Mouse (Mus musculus) hindbrain, postnatal 0 days (tissue): Measurements from ENCODE around the gene Rabep1. TPM values are rescaled to one million over a fixed set of nuclear protein-coding genes. Genes with fewer than 3 reads are reported as not detected.
A peak's percentile ranks its signal among the peaks of the same experiment; 100 is the strongest.
"Not testable (repeated sequence)": the region's sequence is repeated elsewhere in the genome, so short reads cannot be mapped to it uniquely, and the experiment has no call there.

Experiments used
- ATAC-seq: fragments of 200-750 bp; cut with Nextera tagmentation; 2 replicates; pipeline ENCODE4 v1.8.0; 2017; ENCODE audit warnings: mild to moderate bottlenecking, moderate TSS enrichment, moderate library complexity
- DNase-seq: peaks from one replicate; pipeline ENCODE4 v3.0.0-alpha.2; 2015; ENCODE audit warnings: low spot score
- H3K27ac ChIP-seq: fragments of 300-500 bp; sonication (generic); 2 replicates; pipeline ENCODE4 v1.5.1; 2014; ENCODE audit warnings: mild to moderate bottlenecking
- H3K27me3 ChIP-seq: fragments of 300-500 bp; sonication (generic); 2 replicates; pipeline ENCODE4 v1.6.1; 2014; ENCODE audit warnings: low read length, mixed read lengths; ENCODE audit not compliant: insufficient read depth
- H3K36me3 ChIP-seq: fragments of 300-500 bp; sonication (generic); 2 replicates; pipeline ENCODE4 v1.6.1; 2014; ENCODE audit warnings: low read length, mixed read lengths; ENCODE audit not compliant: insufficient read depth
- H3K4me1 ChIP-seq: fragments of 300-500 bp; sonication (generic); 2 replicates; pipeline ENCODE4 v1.6.1; 2014; ENCODE audit warnings: antibody characterized with exemption, low read length, mixed read lengths; ENCODE audit not compliant: insufficient read depth
- H3K4me2 ChIP-seq: fragments of 300-500 bp; sonication (generic); 2 replicates; pipeline ENCODE4 v1.6.1; 2014; ENCODE audit warnings: low read depth, mild to moderate bottlenecking, low read length, moderate library complexity, mixed read lengths
- H3K4me3 ChIP-seq: fragments of 300-500 bp; sonication (generic); 2 replicates; pipeline ENCODE4 v1.5.1; 2014; ENCODE audit warnings: low read length
- H3K9ac ChIP-seq: fragments of 300-500 bp; sonication (generic); replicated peaks from 2 replicates; pipeline ENCODE4 v1.6.1; 2014; ENCODE audit warnings: mild to moderate bottlenecking, low read length, moderate library complexity, mixed read lengths
- H3K9me3 ChIP-seq: fragments of 300-500 bp; sonication (generic); 2 replicates; pipeline ENCODE4 v1.6.1; 2016; ENCODE audit warnings: low read length, mixed read lengths
- CTCF ChIP-seq: IDR thresholded peaks from 2 replicates; pipeline ENCODE4 v1.5.1; 2016; ENCODE audit warnings: antibody characterized with exemption, control low read depth, low read depth
- WGBS: fragments of 180-500 bp; shearing (Covaris S2); extraction: QIAGEN DNeasy Blood & Tissue Kit; methylation state at CpG from one replicate; pipeline ENCODE4 v1.1.7; 2014; 5-methylcytosine and 5-hydroxymethylcytosine counted together
- polyA plus RNA-seq: library from polyadenylated mRNA; unstranded; fragments of >200 nt; fragmentation: Nextera tagmentation; extraction: Ambion mirVana; gene quantifications from 2 replicates; pipeline ENCODE4 v1.2.1, GENCODE M21; 2015
- total RNA-seq: library from RNA; depleted of rRNA; stranded (reverse); fragments of >200 nt; gene quantifications from 2 replicates; pipeline ENCODE4 v1.2.3, GENCODE M21; 2014

Rabep1 gene
- total and polyA plus RNA-seq, 2 experiments from 2014 or later: 47.1 to 101 TPM

GRCm38 (mm10) chr11:70843701-70844551 lies 652 bp upstream of the Rabep1 start:
- ATAC-seq: peak; percentile 6; the same call in 1 of the 2 replicates
- peak overlapping the region; percentile 69 for H3K4me3 ChIP-seq
- no peaks in the 10 kb centered on the region for H3K36me3 ChIP-seq
- no peaks in the 10 kb centered on the region for H3K27me3 ChIP-seq
- H3K27ac ChIP-seq: peak overlapping the region; percentile 85
- TF ChIP-seq CTCF: no peak
- WGBS: 18% methylated on average over 12 of the region's 12 CpGs
- peak overlapping the region; percentile 98 for H3K9ac ChIP-seq
- DNase-seq: no peak
- peaks cover 7% of the 10 kb centered on the region; the same call in 1 of the 2 replicates for H3K4me1 ChIP-seq
- peak overlapping the region; percentile 79 for H3K4me2 ChIP-seq
- no peaks in the 10 kb centered on the region for H3K9me3 ChIP-seq

GRCm38 (mm10) chr11:70845457-70845978 lies 940 bp downstream of the Rabep1 start:
- 5% methylated on average over 19 of the region's 19 CpGs for WGBS
- Histone ChIP-seq H3K27ac (peak overlapping the region; percentile 85; the same call in 1 of the 2 replicates), H3K27me3 (no peaks in the 10 kb centered on the region), H3K9ac (peak overlapping the region; percentile 98), H3K4me2 (peak overlapping the region; percentile 79), H3K36me3 (no peaks in the 10 kb centered on the region), H3K4me1 (peaks cover 7% of the 10 kb centered on the region; the same call in 1 of the 2 replicates), H3K4me3 (peak overlapping the region; percentile 69), H3K9me3 (no peaks in the 10 kb centered on the region)
- no peak for TF ChIP-seq CTCF
- DNase-seq (no peak), ATAC-seq (no peak)

GRCm38 (mm10) chr11:70846029-70846428 lies 1.5 kb downstream of the Rabep1 start:
- Histone ChIP-seq H3K36me3 (no peaks in the 10 kb centered on the region), H3K4me3 (peak overlapping the region; percentile 69), H3K27me3 (no peaks in the 10 kb centered on the region), H3K4me1 (peaks cover 7% of the 10 kb centered on the region; the same call in 1 of the 2 replicates), H3K9me3 (no peaks in the 10 kb centered on the region), H3K4me2 (peak overlapping the region; percentile 79), H3K9ac (no peak overlapping the region), H3K27ac (no peak overlapping the region)
- ATAC-seq: no peak
- WGBS: 66% methylated on average over 2 of the region's 2 CpGs
- DNase-seq: no peak
- TF ChIP-seq CTCF: no peak

- H3K9ac ChIP-seq: no peak overlapping the region
- TF ChIP-seq CTCF: no peak
- no peak overlapping the region for H3K4me3 ChIP-seq
- no peaks in the 10 kb centered on the region for H3K9me3 ChIP-seq
- H3K4me1 ChIP-seq: no peaks in the 10 kb centered on the region
- no peak for ATAC-seq
- no peak for DNase-seq
- H3K27me3 ChIP-seq: no peaks in the 10 kb centered on the region
- no peak overlapping the region for H3K4me2 ChIP-seq
- WGBS: 64% methylated on average over 1 of the region's 1 CpGs
- no peak overlapping the region for H3K27ac ChIP-seq
- no peaks in the 10 kb centered on the region for H3K36me3 ChIP-seq
Measured at GRCm38 (mm10) chr11:70860371-70860770, 15.8 kb downstream of the Rabep1 start.

GRCm38 (mm10) chr11:70863204-70863603 lies 18.6 kb downstream of the Rabep1 start:
- H3K27me3 ChIP-seq, H3K27ac ChIP-seq, DNase-seq, H3K4me1 ChIP-seq, H3K9me3 ChIP-seq, H3K36me3 ChIP-seq, H3K4me2 ChIP-seq, H3K9ac ChIP-seq, ATAC-seq, H3K4me3 ChIP-seq: not testable (repeated sequence)
- WGBS: 94% methylated on average over 2 of the region's 2 CpGs

GRCm38 (mm10) chr11:70865223-70865622 lies 20.6 kb downstream of the Rabep1 start:
- Histone ChIP-seq H3K27ac (no peak overlapping the region), H3K4me3 (no peak overlapping the region), H3K36me3 (no peaks in the 10 kb centered on the region), H3K27me3 (no peaks in the 10 kb centered on the region), H3K4me2 (no peak overlapping the region), H3K9me3 (no peaks in the 10 kb centered on the region), H3K9ac (no peak overlapping the region), H3K4me1 (no peaks in the 10 kb centered on the region)
- WGBS: 90% methylated on average over 2 of the region's 2 CpGs
- DNase-seq (no peak), ATAC-seq (no peak)
- TF ChIP-seq CTCF: no peak

- WGBS: 88% methylated on average over 3 of the region's 3 CpGs
Measured at GRCm38 (mm10) chr11:70869263-70869662, 24.7 kb downstream of the Rabep1 start.

More at GRCm38 (mm10) chr11:70869263-70869662, 24.7 kb downstream of the Rabep1 start:
- no peak overlapping the region for H3K4me2 ChIP-seq
- TF ChIP-seq CTCF: no peak
- peaks cover 5% of the 10 kb centered on the region; the same call in 1 of the 2 replicates for H3K4me1 ChIP-seq
- H3K27ac ChIP-seq: no peak overlapping the region
- H3K4me3 ChIP-seq: no peak overlapping the region
- H3K27me3 ChIP-seq: no peaks in the 10 kb centered on the region
- no peaks in the 10 kb centered on the region for H3K9me3 ChIP-seq
- no peaks in the 10 kb centered on the region for H3K36me3 ChIP-seq
- no peak for ATAC-seq
- H3K9ac ChIP-seq: no peak overlapping the region
- no peak for DNase-seq
